Mouse (Mus musculus): ENCODE measurements around the gene Slc46a1. TPM values are rescaled to one million over a fixed set of nuclear protein-coding genes. Genes with fewer than 3 reads are reported as not detected.

Slc46a1 gene
- 0.38 to 0.58 TPM in 2 of 3 replicates, not detected in the other for total RNA-seq (2017)

- peak; percentile 59; the same call in 1 of the 2 replicates for ATAC-seq (replicated peaks; ENCODE audit: insufficient number of reproducible peaks, low FRiP score, low TSS enrichment, poor library complexity, severe bottlenecking)
These were observed at the start of gene Slc46a1 for GRCm38 (mm10) chr11:78465568-78466180. Slc46a1 (plus strand) TSS chr11:78465697.

GRCm38 (mm10) chr11:78416854-78417253 lies 48.6 kb upstream of the Slc46a1 start:
- no peak for ATAC-seq (replicated peaks; ENCODE audit: insufficient number of reproducible peaks, low FRiP score, low TSS enrichment, poor library complexity, severe bottlenecking)

- no peak for ATAC-seq (replicated peaks; ENCODE audit: insufficient number of reproducible peaks, low FRiP score, low TSS enrichment, poor library complexity, severe bottlenecking)
These were observed 45.1 kb upstream of the Slc46a1 start for GRCm38 (mm10) chr11:78420263-78420889.

- no peak for ATAC-seq (replicated peaks; ENCODE audit: insufficient number of reproducible peaks, low FRiP score, low TSS enrichment, poor library complexity, severe bottlenecking)
These were observed 44.1 kb upstream of the Slc46a1 start for GRCm38 (mm10) chr11:78421201-78422009.

GRCm38 (mm10) chr11:78422055-78422819 lies 43.3 kb upstream of the Slc46a1 start, which contains the start of gene Slc13a2:
Slc13a2 (minus strand) TSS chr11:78422217.
- ATAC-seq (replicated peaks; ENCODE audit: insufficient number of reproducible peaks, low FRiP score, low TSS enrichment, poor library complexity, severe bottlenecking): no peak

- no peak for ATAC-seq (replicated peaks; ENCODE audit: insufficient number of reproducible peaks, low FRiP score, low TSS enrichment, poor library complexity, severe bottlenecking)
These were observed 41.1 kb upstream of the Slc46a1 start for GRCm38 (mm10) chr11:78424352-78424751.

GRCm38 (mm10) chr11:78425572-78425971 lies 39.9 kb upstream of the Slc46a1 start:
- ATAC-seq (replicated peaks; ENCODE audit: insufficient number of reproducible peaks, low FRiP score, low TSS enrichment, poor library complexity, severe bottlenecking): no peak

- no peak for ATAC-seq (replicated peaks; ENCODE audit: insufficient number of reproducible peaks, low FRiP score, low TSS enrichment, poor library complexity, severe bottlenecking)
These were observed 37.8 kb upstream of the Slc46a1 start for GRCm38 (mm10) chr11:78427655-78428054.

- no peak for ATAC-seq (replicated peaks; ENCODE audit: insufficient number of reproducible peaks, low FRiP score, low TSS enrichment, poor library complexity, severe bottlenecking)
These were observed 37.2 kb upstream of the Slc46a1 start for GRCm38 (mm10) chr11:78428309-78428708.

- ATAC-seq (replicated peaks; ENCODE audit: insufficient number of reproducible peaks, low FRiP score, low TSS enrichment, poor library complexity, severe bottlenecking): no peak
These were observed 35.2 kb upstream of the Slc46a1 start for GRCm38 (mm10) chr11:78430195-78430878.

GRCm38 (mm10) chr11:78431176-78431575 lies 34.3 kb upstream of the Slc46a1 start:
- no peak for ATAC-seq (replicated peaks; ENCODE audit: insufficient number of reproducible peaks, low FRiP score, low TSS enrichment, poor library complexity, severe bottlenecking)

GRCm38 (mm10) chr11:78434052-78434451 lies 31.4 kb upstream of the Slc46a1 start:
- ATAC-seq (replicated peaks; ENCODE audit: insufficient number of reproducible peaks, low FRiP score, low TSS enrichment, poor library complexity, severe bottlenecking): no peak

- no peak for ATAC-seq (replicated peaks; ENCODE audit: insufficient number of reproducible peaks, low FRiP score, low TSS enrichment, poor library complexity, severe bottlenecking)
These were observed 29.6 kb upstream of the Slc46a1 start for GRCm38 (mm10) chr11:78435776-78436349.

- no peak for ATAC-seq (replicated peaks; ENCODE audit: insufficient number of reproducible peaks, low FRiP score, low TSS enrichment, poor library complexity, severe bottlenecking)
These were observed 28.3 kb upstream of the Slc46a1 start for GRCm38 (mm10) chr11:78437182-78437581.

GRCm38 (mm10) chr11:78438399-78438930 lies 27.0 kb upstream of the Slc46a1 start:
- ATAC-seq (replicated peaks; ENCODE audit: insufficient number of reproducible peaks, low FRiP score, low TSS enrichment, poor library complexity, severe bottlenecking): no peak

GRCm38 (mm10) chr11:78443115-78443514 lies 22.4 kb upstream of the Slc46a1 start:
- ATAC-seq (replicated peaks; ENCODE audit: insufficient number of reproducible peaks, low FRiP score, low TSS enrichment, poor library complexity, severe bottlenecking): no peak

GRCm38 (mm10) chr11:78447168-78447567 lies 18.3 kb upstream of the Slc46a1 start:
- no peak for ATAC-seq (replicated peaks; ENCODE audit: insufficient number of reproducible peaks, low FRiP score, low TSS enrichment, poor library complexity, severe bottlenecking)

- no peak for ATAC-seq (replicated peaks; ENCODE audit: insufficient number of reproducible peaks, low FRiP score, low TSS enrichment, poor library complexity, severe bottlenecking)
These were observed 17.3 kb upstream of the Slc46a1 start for GRCm38 (mm10) chr11:78448242-78448641.
